Mouse (Mus musculus) hindbrain, embryonic 10.5 days (tissue): ENCODE data around the gene Pde4b. TPM values are rescaled to one million over a fixed set of nuclear protein-coding genes. Genes with fewer than 3 reads are reported as not detected.

Experiments used
- DNase-seq: peaks from one replicate; pipeline ENCODE4 v3.0.0-alpha.2; 2017; ENCODE audit warnings: low spot score
- H3K27ac ChIP-seq: fragments of 300-500 bp; sonication (generic); 2 replicates; pipeline ENCODE4 v1.5.1; 2016; ENCODE audit warnings: mild to moderate bottlenecking, moderate library complexity
- H3K27me3 ChIP-seq: fragments of 300-500 bp; sonication (generic); 2 replicates; pipeline ENCODE4 v1.6.1; 2016; ENCODE audit warnings: mild to moderate bottlenecking; ENCODE audit not compliant: poor library complexity, insufficient read depth, severe bottlenecking
- H3K36me3 ChIP-seq: fragments of 300-500 bp; sonication (generic); 2 replicates; pipeline ENCODE4 v1.6.1; 2016; ENCODE audit warnings: mild to moderate bottlenecking, moderate library complexity
- H3K4me1 ChIP-seq: fragments of 300-500 bp; sonication (generic); replicated peaks from 2 replicates; pipeline ENCODE4 v1.6.1; 2016; ENCODE audit warnings: mild to moderate bottlenecking
- H3K4me3 ChIP-seq: fragments of 300-500 bp; sonication (generic); 2 replicates; pipeline ENCODE4 v1.5.1; 2016; ENCODE audit warnings: mild to moderate bottlenecking, moderate library complexity
- H3K9me3 ChIP-seq: fragments of 300-500 bp; sonication (generic); 2 replicates; pipeline ENCODE4 v1.6.1; 2016; ENCODE audit warnings: mild to moderate bottlenecking, moderate library complexity
- WGBS: fragments of 180-500 bp; shearing (Covaris S2); methylation state at CpG from one replicate; pipeline ENCODE4 v1.1.7; 2016; 5-methylcytosine and 5-hydroxymethylcytosine counted together
- polyA plus RNA-seq: library from polyadenylated mRNA; unstranded; fragments of >200 nt; fragmentation: Nextera tagmentation; extraction: Ambion mirVana; gene quantifications from 2 replicates; pipeline ENCODE4 v1.2.1, GENCODE M21; 2016

Gene Pde4b
- polyA plus RNA-seq, 1 experiment from 2014 or later, result 6.7 TPM

- no peaks in the 10 kb centered on the region for H3K27me3 ChIP-seq
- H3K4me3 ChIP-seq, result no peak overlapping the region
- H3K36me3 ChIP-seq, result no peaks in the 10 kb centered on the region
- H3K4me1 ChIP-seq, result no peaks in the 10 kb centered on the region
- 77% methylated on average over 5 of the region's 5 CpGs for WGBS
- no peaks in the 10 kb centered on the region for H3K9me3 ChIP-seq
- H3K27ac ChIP-seq, result no peak overlapping the region
- no peak for DNase-seq
Observed at GRCm38 (mm10) chr4:102439401-102440118, 352.2 kb downstream of the Pde4b start.

- H3K27me3 ChIP-seq, result no peaks in the 10 kb centered on the region
- no peaks in the 10 kb centered on the region for H3K36me3 ChIP-seq
- H3K4me3 ChIP-seq, result no peak overlapping the region
- no peaks in the 10 kb centered on the region for H3K9me3 ChIP-seq
- no peak overlapping the region for H3K27ac ChIP-seq
- DNase-seq, result no peak
- H3K4me1 ChIP-seq, result no peaks in the 10 kb centered on the region
- WGBS, result 84% methylated on average over 4 of the region's 4 CpGs
Observed at GRCm38 (mm10) chr4:102440119-102440481, 352.8 kb downstream of the Pde4b start.

GRCm38 (mm10) chr4:102443533-102443932 lies 356.2 kb downstream of the Pde4b start:
- no peaks in the 10 kb centered on the region for H3K9me3 ChIP-seq
- 75% methylated on average over 5 of the region's 5 CpGs for WGBS
- H3K27me3 ChIP-seq, result no peaks in the 10 kb centered on the region
- peaks cover 6% of the 10 kb centered on the region; the same call in 1 of the 2 replicates for H3K4me1 ChIP-seq
- H3K4me3 ChIP-seq, result no peak overlapping the region
- DNase-seq, result no peak
- H3K36me3 ChIP-seq, result no peaks in the 10 kb centered on the region
- H3K27ac ChIP-seq, result no peak overlapping the region

GRCm38 (mm10) chr4:102444501-102444900 lies 357.2 kb downstream of the Pde4b start:
- no peaks in the 10 kb centered on the region for H3K36me3 ChIP-seq
- no peak overlapping the region for H3K27ac ChIP-seq
- WGBS, result 82% methylated on average over 3 of the region's 3 CpGs
- H3K9me3 ChIP-seq, result no peaks in the 10 kb centered on the region
- no peak overlapping the region for H3K4me3 ChIP-seq
- no peak for DNase-seq
- peaks cover 6% of the 10 kb centered on the region; the same call in 1 of the 2 replicates for H3K4me1 ChIP-seq
- no peaks in the 10 kb centered on the region for H3K27me3 ChIP-seq

- H3K27me3 ChIP-seq, result no peaks in the 10 kb centered on the region
- DNase-seq, result peak; percentile 19
- H3K4me3 ChIP-seq, result no peak overlapping the region
- peaks cover 6% of the 10 kb centered on the region; the same call in 1 of the 2 replicates for H3K4me1 ChIP-seq
- H3K27ac ChIP-seq, result no peak overlapping the region
- H3K36me3 ChIP-seq, result no peaks in the 10 kb centered on the region
- H3K9me3 ChIP-seq, result no peaks in the 10 kb centered on the region
- WGBS, result 83% methylated on average over 8 of the region's 8 CpGs
Observed at GRCm38 (mm10) chr4:102446160-102446945, 359.0 kb downstream of the Pde4b start.

- 74% methylated on average over 3 of the region's 3 CpGs for WGBS
- Histone ChIP-seq H3K4me3 (no peak overlapping the region), H3K27ac (no peak overlapping the region), H3K9me3 (no peaks in the 10 kb centered on the region), H3K4me1 (no peaks in the 10 kb centered on the region), H3K27me3 (no peaks in the 10 kb centered on the region), H3K36me3 (no peaks in the 10 kb centered on the region)
- no peak for DNase-seq
Observed at GRCm38 (mm10) chr4:102456426-102456825, 369.1 kb downstream of the Pde4b start.

- no peaks in the 10 kb centered on the region for H3K4me1 ChIP-seq
- H3K36me3 ChIP-seq, result no peaks in the 10 kb centered on the region
- no peak overlapping the region for H3K27ac ChIP-seq
- no peaks in the 10 kb centered on the region for H3K9me3 ChIP-seq
- DNase-seq, result no peak
- no peaks in the 10 kb centered on the region for H3K27me3 ChIP-seq
- WGBS, result 66% methylated on average over 5 of the region's 5 CpGs
- H3K4me3 ChIP-seq, result no peak overlapping the region
Observed at GRCm38 (mm10) chr4:102459216-102459999, 372.1 kb downstream of the Pde4b start.

- H3K36me3 ChIP-seq, result no peaks in the 10 kb centered on the region
- DNase-seq, result no peak
- H3K4me3 ChIP-seq, result no peak overlapping the region
- H3K27me3 ChIP-seq, result no peaks in the 10 kb centered on the region
- H3K27ac ChIP-seq, result no peak overlapping the region
- H3K4me1 ChIP-seq, result peaks cover 8% of the 10 kb centered on the region
- WGBS, result 64% methylated on average over 3 of the region's 3 CpGs
- H3K9me3 ChIP-seq, result no peaks in the 10 kb centered on the region
Observed at GRCm38 (mm10) chr4:102478104-102478503, 390.8 kb downstream of the Pde4b start.

GRCm38 (mm10) chr4:102478860-102479259 lies 391.5 kb downstream of the Pde4b start:
- Histone ChIP-seq H3K4me1 (peaks cover 15% of the 10 kb centered on the region), H3K36me3 (no peaks in the 10 kb centered on the region), H3K27me3 (no peaks in the 10 kb centered on the region), H3K9me3 (no peaks in the 10 kb centered on the region), H3K27ac (no peak overlapping the region), H3K4me3 (no peak overlapping the region)
- 87% methylated on average over 7 of the region's 7 CpGs for WGBS
- DNase-seq, result no peak

- 72% methylated on average over 6 of the region's 6 CpGs for WGBS
- Histone ChIP-seq H3K4me1 (peaks cover 17% of the 10 kb centered on the region), H3K36me3 (no peaks in the 10 kb centered on the region), H3K4me3 (no peak overlapping the region), H3K27ac (no peak overlapping the region), H3K27me3 (no peaks in the 10 kb centered on the region), H3K9me3 (no peaks in the 10 kb centered on the region)
- DNase-seq, result peak; percentile 30
Observed at GRCm38 (mm10) chr4:102480830-102481484, 393.6 kb downstream of the Pde4b start.

GRCm38 (mm10) chr4:102483354-102484018 lies 396.1 kb downstream of the Pde4b start:
- no peaks in the 10 kb centered on the region for H3K36me3 ChIP-seq
- peak; percentile 21 for DNase-seq
- 26% methylated on average over 7 of the region's 7 CpGs for WGBS
- peak overlapping the region; percentile 69 for H3K27ac ChIP-seq
- peaks cover 19% of the 10 kb centered on the region for H3K4me1 ChIP-seq
- no peaks in the 10 kb centered on the region for H3K9me3 ChIP-seq
- H3K27me3 ChIP-seq, result no peaks in the 10 kb centered on the region
- no peak overlapping the region for H3K4me3 ChIP-seq

- Histone ChIP-seq H3K4me1 (peaks cover 16% of the 10 kb centered on the region), H3K36me3 (no peaks in the 10 kb centered on the region), H3K4me3 (no peak overlapping the region), H3K27ac (no peak overlapping the region), H3K9me3 (no peaks in the 10 kb centered on the region), H3K27me3 (no peaks in the 10 kb centered on the region)
- 85% methylated on average over 2 of the region's 2 CpGs for WGBS
- no peak for DNase-seq
Observed at GRCm38 (mm10) chr4:102484738-102485137, 397.4 kb downstream of the Pde4b start.
